Mouse (Mus musculus) adrenal gland, postnatal 25 days (tissue): Measurements from ENCODE around the gene Olfr1247. TPM values are rescaled to one million over a fixed set of nuclear protein-coding genes. Genes with fewer than 3 reads are reported as not detected.
"Not testable (repeated sequence)": the region's sequence is repeated elsewhere in the genome, so short reads cannot be mapped to it uniquely, and the experiment has no call there.

Experiments used
- DNase-seq: peaks from one replicate; pipeline ENCODE4 v3.0.0; 2021; ENCODE audit warnings: mixed read lengths
- long read RNA-seq: library from polyadenylated mRNA; stranded (forward); transcript quantifications from one replicate; pipeline ENCODE4 v2.0.0, GENCODE M21; 2021
- total RNA-seq: library from RNA; stranded (reverse); gene quantifications from 2 replicates; pipeline ENCODE4 v1.2.3, GENCODE M21; 2021

The Olfr1247 gene
- not detected in 2 replicates for total RNA-seq
- long read RNA-seq, result 0 reads

DNA sequence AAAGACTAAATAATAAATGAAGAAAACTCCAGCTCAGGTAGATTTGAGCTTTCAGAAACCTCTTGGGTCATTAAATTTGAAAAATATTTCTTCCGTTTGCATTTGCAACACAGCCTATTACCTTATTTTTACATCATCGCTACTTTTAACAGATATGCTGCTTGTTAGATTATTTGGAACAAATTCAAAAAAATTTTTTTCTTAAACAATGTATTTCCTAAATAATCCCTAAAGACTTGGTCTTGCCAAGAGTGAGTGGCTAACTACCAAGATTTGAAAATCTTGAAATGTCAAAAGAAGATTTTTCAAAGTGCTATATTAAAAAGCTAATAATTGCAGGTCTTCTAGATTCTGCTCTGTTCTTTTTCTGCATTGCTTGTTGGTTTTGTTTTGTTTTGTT lies at the start of gene Olfr1247:
TSS of gene Olfr1247 (minus strand) at position 101 of the 400 bp plus-strand sequence.
- no peak for DNase-seq

DNA sequence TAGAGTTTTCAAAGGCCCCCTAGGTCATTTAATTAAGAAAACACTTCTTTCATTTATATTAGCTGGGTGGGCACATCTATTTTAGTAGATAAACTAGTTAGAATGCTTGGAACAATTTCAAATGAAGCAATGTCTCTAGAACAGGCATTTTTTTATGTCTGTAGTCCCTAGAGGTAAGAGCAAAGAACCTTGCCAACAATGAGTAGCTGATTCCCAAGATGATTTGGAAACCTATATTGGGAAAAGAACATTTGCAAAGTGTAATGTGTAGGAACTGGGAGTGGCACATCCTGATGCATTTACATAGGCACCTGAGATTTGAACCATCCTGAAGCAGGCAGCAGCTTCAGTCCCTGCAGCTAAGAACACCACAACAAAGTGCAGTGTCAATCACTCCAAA lies 47.4 kb upstream of the Olfr1247 start, which contains the start of gene Olfr1250:
TSS of gene Olfr1250 (minus strand) at position 101 of the 400 bp plus-strand sequence.
- no peak for DNase-seq

DNA sequence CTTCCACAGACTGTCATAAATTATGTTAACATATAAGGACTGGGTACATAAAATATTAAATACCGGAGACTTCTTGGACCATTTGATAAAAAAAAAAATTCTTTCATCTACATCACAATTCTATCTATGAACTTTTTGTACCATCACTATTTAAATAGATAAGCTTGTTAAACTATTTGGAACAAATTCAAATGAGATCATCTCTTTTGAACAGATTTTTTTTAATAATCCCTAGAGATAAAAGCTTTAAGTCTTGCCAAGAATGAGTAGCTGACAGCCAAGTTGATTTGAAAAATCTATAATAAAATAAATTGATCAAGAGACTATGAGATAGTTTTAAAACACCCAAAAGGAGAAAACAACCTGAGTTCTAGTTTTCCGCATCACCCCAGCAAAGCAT lies 21.0 kb upstream of the Olfr1247 start, which contains the start of gene Olfr1249:
TSS of gene Olfr1249 (minus strand) at position 101 of the 400 bp plus-strand sequence.
- DNase-seq, result no peak

DNA sequence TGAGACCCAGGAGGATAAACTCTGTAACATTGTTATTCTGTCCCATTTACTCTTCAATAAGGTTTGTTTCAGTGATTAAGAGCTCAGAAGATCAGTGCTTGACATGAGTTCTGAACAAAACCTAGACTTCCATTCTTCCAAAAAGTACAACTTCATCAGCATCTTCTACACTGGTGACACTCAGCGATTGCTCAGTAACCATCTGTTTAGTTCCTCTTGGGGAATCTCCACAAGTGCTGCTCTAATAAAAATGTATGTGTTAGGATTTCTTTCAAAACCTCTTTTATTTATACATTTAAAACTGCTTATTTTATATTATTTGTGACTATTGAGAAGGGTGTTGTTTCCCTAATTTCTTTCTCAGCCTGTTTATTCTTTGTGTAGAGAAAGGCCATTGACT lies 4.2 kb upstream of the Olfr1247 start, which contains the start of gene Olfr1248:
TSS of gene Olfr1248 (minus strand) at position 101 of the 400 bp plus-strand sequence.
- DNase-seq, result not testable (repeated sequence)

DNA sequence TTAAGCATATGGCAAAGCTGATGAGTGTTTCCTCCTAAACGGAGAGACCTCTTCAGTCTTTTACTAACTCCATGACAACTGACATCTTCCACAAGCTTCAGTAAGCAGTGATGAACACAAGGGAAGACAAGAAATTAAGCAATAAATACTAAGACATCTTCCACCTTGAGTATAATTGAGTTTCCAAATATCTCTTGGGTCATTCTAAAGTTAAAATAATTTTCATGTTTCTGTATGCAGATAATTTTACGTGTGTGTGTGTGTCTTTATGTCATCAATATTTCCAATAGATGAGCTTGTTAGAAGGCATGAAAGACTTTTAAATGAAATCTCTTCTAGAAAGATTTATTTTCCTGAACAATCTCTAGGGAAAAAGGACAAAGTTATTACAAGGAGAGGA lies 20.9 kb downstream of the Olfr1247 start, which contains the start of gene Olfr1246:
TSS of gene Olfr1246 (minus strand) at position 101 of the 400 bp plus-strand sequence.
- no peak for DNase-seq

DNA sequence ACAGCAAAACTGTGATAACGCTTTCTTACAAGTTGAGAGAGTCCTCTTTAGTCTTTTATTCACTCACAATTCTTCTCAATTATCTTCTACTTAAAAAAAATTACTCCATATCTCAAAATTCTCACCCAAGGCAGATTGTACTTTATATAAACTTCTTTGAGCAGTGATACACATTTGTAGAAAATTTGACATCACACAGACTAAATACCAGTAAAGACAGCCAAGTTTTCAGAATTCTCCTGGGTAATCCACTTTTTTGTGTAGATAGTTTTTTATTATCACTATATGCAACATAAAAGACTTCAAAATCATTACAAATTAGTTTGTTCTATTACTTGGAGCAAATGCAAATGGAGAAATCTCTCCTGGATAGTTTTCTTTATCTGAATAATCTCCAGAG lies 35.6 kb downstream of the Olfr1247 start, which contains the start of gene Olfr1245:
TSS of gene Olfr1245 (minus strand) at position 101 of the 400 bp plus-strand sequence.
- no peak for DNase-seq

DNA sequence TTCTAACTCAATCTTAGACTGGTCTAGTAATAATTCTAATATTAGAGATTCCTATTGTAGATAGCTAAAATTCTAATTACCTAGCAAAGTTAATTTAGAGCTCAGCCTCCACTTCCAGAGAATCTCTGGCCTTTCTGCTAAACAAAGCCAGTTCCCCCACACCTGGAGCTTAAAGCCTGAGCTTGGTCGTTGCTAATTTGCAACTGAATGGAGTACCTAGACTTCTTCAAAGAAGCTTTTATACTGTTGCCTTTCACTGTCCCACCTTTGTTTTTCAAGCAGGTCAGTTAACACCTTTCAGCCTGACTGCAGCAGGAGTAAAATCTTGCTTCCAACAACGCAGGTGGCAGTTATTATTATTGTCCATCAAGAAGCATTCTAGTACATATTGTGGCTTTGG lies 51.2 kb downstream of the Olfr1247 start:
- not testable (repeated sequence) for DNase-seq

Other genes starting within 250 kb of the Olfr1247 start
- gene Olfr1234, start 249.3 kb downstream of the Olfr1247 start, total RNA-seq, result not detected in 2 replicates
- not detected in 2 replicates for gene Olfr1238, start 204.5 kb downstream of the Olfr1247 start, total RNA-seq
- not detected in 2 replicates for gene Olfr1239, start 193.7 kb downstream of the Olfr1247 start, total RNA-seq
- gene Olfr1240, start 171.1 kb downstream of the Olfr1247 start, total RNA-seq, result not detected in 2 replicates
- gene Olfr1241, start 127.0 kb downstream of the Olfr1247 start, total RNA-seq, result not detected in 2 replicates
- not detected in 2 replicates for gene Olfr1242, start 115.8 kb downstream of the Olfr1247 start, total RNA-seq
- not detected in 2 replicates for gene Olfr1243, start 82.6 kb downstream of the Olfr1247 start, total RNA-seq
- gene Olfr1245, start 35.7 kb downstream of the Olfr1247 start, total RNA-seq, result not detected in 2 replicates
- not detected in 2 replicates for gene Olfr1246, start 21.0 kb downstream of the Olfr1247 start, total RNA-seq
- gene Olfr1248, start 4.1 kb upstream of the Olfr1247 start, total RNA-seq, result not detected in 2 replicates
- not detected in 2 replicates for gene Olfr1249, start 20.9 kb upstream of the Olfr1247 start, total RNA-seq
- not detected in 2 replicates for gene Olfr1250, start 47.3 kb upstream of the Olfr1247 start, total RNA-seq
- gene Olfr1251, start 57.8 kb upstream of the Olfr1247 start, total RNA-seq, result not detected in 2 replicates
- not detected in 2 replicates for gene Olfr1252, start 110.9 kb upstream of the Olfr1247 start, total RNA-seq
- not detected in 2 replicates for gene Olfr1253, start 143.0 kb upstream of the Olfr1247 start, total RNA-seq
- not detected in 2 replicates for gene Olfr1254, start 179.5 kb upstream of the Olfr1247 start, total RNA-seq
- gene Olfr1255, start 197.9 kb upstream of the Olfr1247 start, total RNA-seq, result not detected in 2 replicates
- gene Olfr1256, start 227.4 kb upstream of the Olfr1247 start, total RNA-seq, result not detected in 2 replicates
- not detected in 2 replicates for gene Olfr48, start 234.1 kb upstream of the Olfr1247 start, total RNA-seq